ENCODE assay signal across 10 mouse cellular contexts in genomic region chr1:156861475-156862043, GRCm38 (mm10). TPM values are rescaled to one million over a fixed set of nuclear protein-coding genes. Genes with fewer than 3 reads are reported as not detected.
DNase-seq lines count a peak whose midpoint lies in the region; ATAC-seq and TF ChIP-seq lines count a peak whose summit lies in the region.
"Had no signal": no experiment of that assay in that cellular context is flagged by ENCODE, and none has a peak within 500 bp of the region (broad histone marks: within the 10 kb centered on the region; RNA-seq: fewer than 3 reads in every experiment).

No protein-coding gene starts in this region.

- H3K9ac ChIP-seq in lung, postnatal 0 days (replicated peaks; ENCODE audit: low read depth), result no peak overlapping the region
- H3K9ac ChIP-seq in intestine, embryonic 15.5 days, result no peak overlapping the region
- H3K9ac ChIP-seq in heart, embryonic 11.5 days (ENCODE audit: low read depth, low read length), result no peak overlapping the region
- H3K9ac ChIP-seq: embryonic facial prominence, embryonic 13.5 days had no signal

- no peak overlapping the region for H3K4me3 ChIP-seq in lung, postnatal 0 days (ENCODE audit: low read depth, low read length)
- no peak overlapping the region for H3K4me3 ChIP-seq in intestine, embryonic 15.5 days (replicated peaks)
- no peak overlapping the region for H3K4me3 ChIP-seq in heart, embryonic 11.5 days (ENCODE audit: low read depth, low read length)
- H3K4me3 ChIP-seq: embryonic facial prominence, embryonic 13.5 days had no signal

- H3K9me3 ChIP-seq in lung, postnatal 0 days (ENCODE audit: low read length), result no peaks in the 10 kb centered on the region
- no peaks in the 10 kb centered on the region for H3K9me3 ChIP-seq in intestine, embryonic 15.5 days
- H3K9me3 ChIP-seq in heart, embryonic 11.5 days (replicated peaks; ENCODE audit: control insufficient read depth, low read length), result no peaks in the 10 kb centered on the region
- H3K9me3 ChIP-seq: embryonic facial prominence, embryonic 13.5 days had no signal

- no peaks in the 10 kb centered on the region for H3K36me3 ChIP-seq in lung, postnatal 0 days (ENCODE audit: insufficient read depth, low read length)
- H3K36me3 ChIP-seq in intestine, embryonic 15.5 days, result no peaks in the 10 kb centered on the region
- no peaks in the 10 kb centered on the region for H3K36me3 ChIP-seq in heart, embryonic 11.5 days (ENCODE audit: control insufficient read depth, insufficient read depth, low read length)

- H3K4me2 ChIP-seq in lung, postnatal 0 days (replicated peaks; ENCODE audit: low read depth, low read length), result no peak overlapping the region
- no peak overlapping the region for H3K4me2 ChIP-seq in intestine, embryonic 15.5 days (replicated peaks)
- H3K4me2 ChIP-seq in heart, embryonic 11.5 days, result no peak overlapping the region
- H3K4me2 ChIP-seq: embryonic facial prominence, embryonic 13.5 days had no signal

- 26% methylated on average over 4 of the region's 4 CpGs for WGBS in lung, postnatal 0 days
- WGBS in intestine, embryonic 15.5 days, result 39% methylated on average over 4 of the region's 4 CpGs
- 58% methylated on average over 4 of the region's 4 CpGs for WGBS in heart, embryonic 11.5 days (ENCODE audit: insufficient replicate concordance)

- no peak for TF ChIP-seq EP300 in lung, postnatal 0 days (IDR thresholded peaks at IDR 0.05)

- peak; percentile 81 for TF ChIP-seq CTCF in lung, postnatal 0 days (IDR thresholded peaks at IDR 0.05)

- peak; percentile 55 for DNase-seq in adrenal gland, adult 2 months
- no peak for DNase-seq in adrenal gland, adult 18-20 months (ENCODE audit: low spot score in 2 of 2)
- no peak for DNase-seq in lung, postnatal 0 days (ENCODE audit: low spot score)
- no peak for DNase-seq in lung, postnatal 10 days
- peak; percentile 34 for DNase-seq in retina, embryonic 14.5 days (ENCODE audit: low spot score)

- H3K27me3 ChIP-seq in lung, postnatal 0 days (replicated peaks; ENCODE audit: insufficient read depth, low read length), result no peaks in the 10 kb centered on the region
- H3K27me3 ChIP-seq in intestine, embryonic 15.5 days (replicated peaks), result no peaks in the 10 kb centered on the region
- no peaks in the 10 kb centered on the region for H3K27me3 ChIP-seq in heart, embryonic 11.5 days (ENCODE audit: control insufficient read depth, insufficient read depth, low read length)
- H3K27me3 ChIP-seq: embryonic facial prominence, embryonic 13.5 days had no signal

- ATAC-seq in lung, postnatal 0 days, result peak; percentile 46; the same call in 1 of the 2 replicates
- peak; percentile 81 for ATAC-seq in intestine, embryonic 15.5 days
- ATAC-seq in frontal cortex, adult (ENCODE audit: low TSS enrichment), result no peak
- ATAC-seq in heart, embryonic 11.5 days (replicated peaks; ENCODE audit: insufficient number of reproducible peaks, low FRiP score, low TSS enrichment), result no peak

- H3K27ac ChIP-seq in lung, postnatal 0 days (ENCODE audit: low read length), result no peak overlapping the region
- no peak overlapping the region for H3K27ac ChIP-seq in intestine, embryonic 15.5 days
- no peak overlapping the region for H3K27ac ChIP-seq in heart, embryonic 11.5 days (ENCODE audit: low read depth, low read length)
- H3K27ac ChIP-seq: embryonic facial prominence, embryonic 13.5 days; macrophage had no signal

- H3K4me1 ChIP-seq in lung, postnatal 0 days (ENCODE audit: insufficient read depth, low read depth, low read length), result peaks cover 8% of the 10 kb centered on the region; the same call in 1 of the 2 replicates
- H3K4me1 ChIP-seq in intestine, embryonic 15.5 days (replicated peaks), result peaks cover 8% of the 10 kb centered on the region; the same call in 1 of the 2 replicates
- peaks cover 11% of the 10 kb centered on the region for H3K4me1 ChIP-seq in heart, embryonic 11.5 days (ENCODE audit: control insufficient read depth, insufficient read depth, low read length)

RNA-seq across cellular contexts. Expression of gene Angptl1, which starts 23.2 kb away (rescaled TPM):
- total RNA-seq in adrenal gland, adult 2 months (2021), result 1 to 10 TPM; 4.7 to 6.1 TPM
- polyA plus RNA-seq in adrenal gland, adult 2 months (2012; rRNA removed), result 1.2 and 3.0 TPM in 2 replicates
- 1 to 10 TPM; 2.8 to 4.9 TPM for total RNA-seq in adrenal gland, adult 18-20 months (2021)
- 0.68 and 0.85 TPM in 2 replicates for polyA plus RNA-seq in lung, postnatal 0 days (2015; fragmentation: Nextera tagmentation; extraction: Ambion mirVana)
- polyA plus RNA-seq in intestine, embryonic 15.5 days (2015; fragmentation: Nextera tagmentation; extraction: Ambion mirVana), result 29.4 and 29.6 TPM in 2 replicates
- polyA plus RNA-seq in heart, embryonic 11.5 days (2014; fragmentation: Nextera tagmentation; extraction: Ambion mirVana), result 2.6 and 3.0 TPM in 2 replicates
- polyA plus RNA-seq: macrophage had no signal

Comparison
In these comparisons a context has a peak if more than half of its experiments do, and no peak if none do; other contexts are left out.
1. DNase-seq: peak in adrenal gland, adult 2 months (single experiment) and retina, embryonic 14.5 days (single experiment); none in adrenal gland, adult 18-20 months (0 of 2), lung, postnatal 0 days (single experiment) and lung, postnatal 10 days (single experiment).
2. ATAC-seq: peak in lung, postnatal 0 days (single experiment) and intestine, embryonic 15.5 days (single experiment); none in frontal cortex, adult (single experiment) and heart, embryonic 11.5 days (single experiment).